Mouse (Mus musculus): Measurements from ENCODE around the gene Bphl.

DNA sequence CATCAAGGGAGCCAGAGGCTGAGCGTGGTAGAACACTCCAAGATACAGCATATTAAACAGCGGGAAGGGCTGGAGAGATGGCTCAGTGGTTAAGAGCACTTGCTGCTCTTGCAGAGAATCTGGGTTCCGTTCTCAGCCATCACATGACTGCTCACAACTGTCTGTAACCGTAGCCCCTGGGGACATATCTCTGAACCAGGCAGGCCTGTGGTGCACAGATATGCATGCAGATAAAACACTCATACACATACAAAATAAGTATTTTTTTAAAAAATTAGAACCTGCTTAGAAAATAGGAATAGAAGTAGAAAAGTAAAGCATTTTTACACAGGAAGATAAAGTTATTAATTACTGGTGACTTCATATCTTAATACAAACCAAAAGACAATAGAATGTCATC is 81.4 kb downstream of the Bphl start:
- TF ChIP-seq HCFC1 (IDR thresholded peaks at IDR 0.05; ENCODE audit: borderline replicate concordance, insufficient read depth, low read length) (no peak), CHD2 (IDR thresholded peaks at IDR 0.05; ENCODE audit: low read depth, low read length) (no peak), ZNF384 (IDR thresholded peaks at IDR 0.05; ENCODE audit: low read depth, low read length) (no peak), MAFK (IDR thresholded peaks at IDR 0.05; ENCODE audit: insufficient read depth, low read depth, low read length) (no peak), ZC3H11A (IDR thresholded peaks at IDR 0.05; ENCODE audit: borderline replicate concordance, low read depth, low read length) (no peak)
